Mouse (Mus musculus) ovary, postnatal 10 days (tissue): Measurements from ENCODE around the gene Robo2.
"Not testable (repeated sequence)": the region's sequence is repeated elsewhere in the genome, so short reads cannot be mapped to it uniquely, and the experiment has no call there.

ENCODE experiments used
- DNase-seq: peaks from one replicate; pipeline ENCODE4 v3.0.0; 2022; ENCODE audit warnings: low spot score

The Robo2 gene

DNA sequence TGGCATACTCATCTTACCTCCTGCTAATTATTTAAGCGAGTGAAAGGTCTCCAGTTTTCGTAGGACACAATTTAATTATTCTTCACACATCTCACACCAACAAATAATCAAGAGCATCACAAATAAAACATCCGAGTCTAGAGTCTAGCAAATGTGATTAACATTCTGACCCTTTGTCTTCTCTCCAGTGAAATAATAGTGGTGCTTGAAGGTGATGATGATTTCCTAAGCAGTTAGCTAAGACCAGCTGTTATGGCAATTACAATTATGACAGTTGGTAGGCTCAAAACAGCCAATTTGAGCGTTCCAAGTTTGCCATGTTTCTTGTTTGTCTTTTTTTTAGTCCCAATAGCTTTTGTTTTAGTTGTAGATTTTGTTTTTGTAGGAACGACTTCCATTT lies 210.9 kb downstream of the Robo2 start:
- no peak for DNase-seq

DNA sequence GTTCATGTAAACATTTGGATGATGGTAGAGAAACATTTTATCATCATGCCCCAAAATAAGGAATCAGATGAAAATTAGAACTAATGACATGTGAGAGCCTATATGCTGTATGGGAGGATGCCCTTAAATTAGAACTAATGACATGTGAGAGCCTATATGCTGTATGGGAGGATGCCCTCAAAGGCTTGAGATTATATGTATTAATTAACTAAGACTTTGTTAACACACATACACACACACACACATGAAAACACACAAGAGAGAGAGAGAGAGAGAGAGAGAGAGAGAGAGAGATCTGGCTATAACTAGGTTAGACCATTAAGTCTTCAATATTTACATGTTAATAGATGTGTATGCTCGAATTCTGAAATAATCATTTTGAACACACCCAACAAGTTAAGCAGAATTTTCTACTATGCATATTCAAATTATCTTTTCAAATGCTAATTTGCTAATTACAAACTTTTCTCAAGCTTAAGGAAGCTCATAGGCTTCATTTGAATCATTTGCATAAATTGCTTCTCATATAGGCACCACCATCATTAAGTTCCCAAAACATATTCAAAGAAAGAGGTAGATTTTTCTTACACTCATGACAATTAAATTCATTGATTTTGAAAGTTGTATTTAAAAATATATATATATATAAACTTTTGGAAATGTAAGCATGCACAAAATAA lies 211.5 kb downstream of the Robo2 start:
- no peak for DNase-seq

DNA sequence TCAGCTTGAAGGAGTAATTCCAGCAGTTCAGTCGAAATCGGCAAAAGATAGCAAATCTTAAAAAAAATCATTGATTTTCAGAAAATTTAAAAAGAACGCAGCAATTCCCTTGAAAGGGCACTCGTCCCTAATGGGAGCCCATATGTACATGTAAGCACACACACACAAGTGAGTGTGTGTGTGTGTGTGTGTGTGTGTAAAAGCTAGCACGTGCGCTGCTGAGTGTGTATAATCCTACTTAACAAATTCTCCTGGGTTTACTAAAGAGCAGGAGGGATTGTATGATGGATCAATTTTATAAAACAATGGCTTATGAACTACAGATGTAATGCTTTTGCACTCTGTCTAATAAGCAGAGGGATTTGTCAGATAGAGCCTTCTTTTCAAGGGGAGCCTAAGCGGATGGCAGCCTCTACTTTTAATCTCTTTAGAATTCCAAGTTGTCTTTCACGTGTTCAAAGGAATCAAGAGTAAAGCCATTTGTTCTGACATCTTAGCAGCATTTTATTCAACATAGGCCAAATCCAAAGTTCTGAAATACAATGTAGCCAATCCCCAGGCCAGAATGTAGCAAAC lies 218.6 kb downstream of the Robo2 start:
- no peak for DNase-seq

DNA sequence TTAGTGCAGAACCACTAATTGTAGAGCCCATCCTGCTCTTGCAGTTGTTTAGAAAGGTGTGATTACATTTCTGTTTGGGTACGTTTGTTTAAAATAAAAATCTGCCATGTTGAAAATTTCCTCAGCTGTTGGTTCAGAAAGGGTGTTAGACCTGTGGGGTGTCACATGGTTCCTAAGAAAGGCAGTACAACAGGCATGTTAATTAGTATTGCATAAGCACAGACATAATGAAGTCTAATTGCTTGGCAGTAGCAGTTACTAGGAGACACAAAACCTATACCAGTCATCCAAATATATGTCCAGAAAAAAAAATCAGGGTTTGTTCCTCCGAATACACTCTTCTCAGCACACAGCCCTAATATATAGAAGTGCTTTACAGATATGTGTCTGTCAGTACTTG lies 220.0 kb downstream of the Robo2 start:
- no peak for DNase-seq

DNA sequence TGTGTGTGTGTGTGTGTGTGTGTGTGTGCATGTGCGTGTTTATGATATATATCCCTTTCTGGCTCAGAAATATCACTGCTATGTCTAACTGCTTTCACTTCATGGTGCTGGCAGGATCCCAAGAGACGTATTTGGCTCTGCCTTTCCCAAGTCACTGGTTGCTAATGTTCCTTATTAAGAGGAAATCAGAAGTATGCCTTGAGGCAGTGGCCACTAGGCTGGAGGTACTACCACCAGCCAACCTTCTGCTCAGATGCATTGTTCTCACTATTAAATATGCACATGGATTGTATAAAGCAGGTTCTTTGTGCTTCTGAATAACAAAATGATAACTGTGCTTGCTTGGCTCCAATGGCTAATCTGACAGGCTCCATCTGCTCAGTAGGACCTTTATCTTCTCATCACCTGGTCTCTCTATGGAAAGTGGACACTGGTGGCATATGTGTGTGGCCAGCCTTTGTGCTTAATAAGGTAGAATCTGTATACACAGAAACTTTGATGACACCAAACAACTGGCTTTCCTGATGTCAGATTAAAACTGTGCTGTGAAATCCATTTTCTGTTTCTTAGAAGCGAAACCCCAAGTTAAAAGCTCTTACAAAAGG lies 229.0 kb downstream of the Robo2 start:
- no peak for DNase-seq

DNA sequence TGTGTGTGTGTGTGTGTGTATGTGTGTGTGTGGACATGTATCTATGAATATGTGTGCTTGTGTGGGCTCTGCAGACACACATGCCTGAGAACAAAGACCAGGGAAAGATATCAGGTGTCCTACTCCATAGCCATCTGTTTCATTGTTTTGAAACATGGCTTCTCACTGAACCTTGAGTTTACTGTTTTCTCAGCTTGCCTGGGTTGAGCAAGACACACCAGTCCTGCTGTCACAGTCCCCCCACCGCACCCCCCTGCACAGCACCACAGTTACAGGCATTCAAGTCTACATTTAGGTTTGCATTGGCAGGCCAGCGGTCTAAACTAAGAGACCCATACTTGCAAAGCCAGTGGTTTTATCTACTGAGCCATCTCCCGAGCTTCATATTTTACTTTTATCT lies 239.0 kb downstream of the Robo2 start:
- no peak for DNase-seq

DNA sequence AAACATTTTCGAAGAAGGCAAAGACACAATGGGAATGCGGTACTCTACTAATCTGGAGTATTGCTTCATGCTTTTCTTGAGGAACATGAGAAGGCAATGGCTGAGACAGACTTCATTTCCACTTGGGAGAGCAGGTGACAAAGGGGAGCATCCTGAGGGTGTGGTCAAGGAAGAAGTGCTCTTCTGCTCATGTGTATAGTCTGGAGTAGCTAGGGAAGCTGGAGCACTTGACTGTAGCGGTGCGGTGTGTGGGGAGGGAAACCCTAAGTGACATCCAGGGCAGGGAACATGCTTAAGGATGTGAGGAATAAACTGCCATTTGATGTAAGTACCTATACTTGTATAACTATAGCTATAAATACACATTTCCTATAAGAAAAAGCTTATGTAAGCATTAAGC lies 242.0 kb downstream of the Robo2 start:
- no peak for DNase-seq

DNA sequence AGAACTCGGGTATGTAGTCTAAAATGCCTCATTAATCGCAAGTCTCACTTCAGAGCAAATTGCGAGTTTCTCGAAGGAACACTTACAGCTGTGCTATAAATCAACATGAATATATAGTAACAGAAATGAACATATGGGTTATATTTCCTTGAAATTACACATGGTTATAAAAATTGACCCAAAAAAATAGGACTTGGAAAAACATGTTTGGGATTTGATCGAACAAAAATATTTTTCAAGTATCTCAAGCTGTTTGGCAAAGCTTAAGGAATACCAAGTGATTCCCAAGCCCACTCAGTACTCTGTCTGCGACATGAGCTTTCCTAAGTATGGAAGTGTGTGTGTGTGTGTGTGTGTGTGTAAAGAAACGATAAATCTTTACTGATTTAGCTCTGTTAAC lies 242.5 kb downstream of the Robo2 start:
- no peak for DNase-seq

DNA sequence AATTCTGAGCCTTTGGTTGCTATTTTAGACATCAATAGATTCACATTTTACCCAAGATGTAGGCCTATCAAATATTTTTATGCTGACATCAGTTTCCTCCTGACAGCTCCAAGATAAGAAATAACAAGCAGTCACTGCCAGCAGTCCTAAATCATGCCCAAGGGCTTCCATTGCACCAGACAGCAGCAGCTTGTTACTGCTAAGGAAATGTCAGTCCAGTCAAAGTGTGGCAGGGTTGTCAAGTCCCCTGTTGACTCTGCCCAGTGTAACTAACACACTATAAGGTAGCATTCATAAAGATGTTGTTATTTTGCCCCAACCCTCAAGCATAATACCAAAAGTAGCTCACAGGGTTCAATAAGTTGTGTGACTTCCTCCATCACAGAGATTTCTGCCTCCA lies 243.8 kb downstream of the Robo2 start:
- DNase-seq = no peak

DNA sequence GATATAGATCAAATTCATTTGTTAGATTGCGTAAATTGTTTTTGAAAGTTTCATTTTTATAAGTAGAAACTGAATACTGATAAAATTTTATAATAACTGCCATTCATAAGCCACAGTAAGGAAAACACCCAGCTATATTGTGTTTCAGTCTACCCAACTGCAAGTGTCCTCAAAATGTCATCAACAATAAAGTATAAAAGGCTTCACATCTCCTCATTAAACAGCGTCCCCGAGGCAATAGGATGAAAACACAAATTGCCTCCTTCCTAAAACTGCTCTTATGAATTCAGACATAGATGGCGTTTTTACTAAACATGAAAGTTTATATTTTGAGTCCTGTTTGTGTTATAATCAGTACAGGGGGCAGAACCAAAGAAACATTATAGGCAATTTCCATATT lies 249.6 kb downstream of the Robo2 start:
- DNase-seq = no peak

DNA sequence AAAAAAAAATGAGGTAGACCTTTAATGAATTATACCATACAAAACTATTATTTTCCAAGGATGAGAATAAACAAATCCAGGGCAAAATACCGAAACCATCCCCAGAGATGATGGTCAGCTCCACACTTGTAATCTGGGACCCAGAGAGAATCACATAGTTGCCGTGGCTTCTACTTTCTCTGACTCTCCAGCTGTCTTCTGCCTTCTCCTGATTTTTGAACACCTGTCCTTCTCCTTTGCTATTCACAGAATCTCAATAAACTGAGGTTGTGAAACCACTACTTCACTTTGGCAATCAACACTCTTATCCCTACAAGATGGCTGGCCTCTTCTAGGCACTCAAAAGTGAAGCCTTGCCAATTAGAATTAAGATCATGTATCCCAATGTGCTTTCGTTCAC lies 252.4 kb downstream of the Robo2 start:
- no peak for DNase-seq

DNA sequence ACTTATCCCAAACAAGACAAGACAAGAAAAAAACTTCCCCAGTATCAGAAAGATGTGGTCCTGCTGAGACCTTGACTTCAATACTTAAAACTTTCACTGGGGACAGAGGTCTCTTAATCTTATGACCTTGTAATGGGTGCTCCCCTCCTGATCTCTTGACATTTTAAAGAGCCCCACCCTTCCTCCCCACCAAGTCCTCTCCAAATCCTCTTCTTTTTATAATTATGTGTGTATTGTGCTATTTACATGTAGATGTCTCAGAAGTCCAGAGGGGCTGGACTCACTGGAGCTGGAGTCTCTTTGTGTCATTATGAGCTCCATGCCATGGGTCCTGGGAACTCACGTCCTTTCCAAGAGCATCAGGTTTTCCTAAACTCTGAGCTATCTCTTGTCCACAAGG lies 275.4 kb downstream of the Robo2 start:
- no peak for DNase-seq

DNA sequence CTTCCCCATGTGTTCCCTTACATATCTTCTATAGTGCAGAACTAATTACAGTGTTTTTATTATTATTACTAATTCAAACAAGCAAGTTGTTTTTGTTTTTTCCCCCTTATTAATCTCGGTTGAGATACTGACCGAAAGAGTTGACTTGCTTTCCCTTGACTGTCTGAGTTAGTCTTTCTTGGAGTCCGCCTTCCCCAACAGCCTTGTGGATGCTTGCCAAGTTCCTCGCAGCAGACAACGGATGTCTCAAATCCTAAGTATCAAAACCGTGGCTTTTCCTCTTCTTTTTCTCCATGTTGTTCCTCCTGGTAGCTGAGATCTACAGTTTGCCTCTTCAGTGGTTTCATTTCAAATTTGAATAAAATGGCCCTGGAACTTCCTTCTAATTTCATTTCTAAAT lies 278.8 kb downstream of the Robo2 start:
- no peak for DNase-seq

DNA sequence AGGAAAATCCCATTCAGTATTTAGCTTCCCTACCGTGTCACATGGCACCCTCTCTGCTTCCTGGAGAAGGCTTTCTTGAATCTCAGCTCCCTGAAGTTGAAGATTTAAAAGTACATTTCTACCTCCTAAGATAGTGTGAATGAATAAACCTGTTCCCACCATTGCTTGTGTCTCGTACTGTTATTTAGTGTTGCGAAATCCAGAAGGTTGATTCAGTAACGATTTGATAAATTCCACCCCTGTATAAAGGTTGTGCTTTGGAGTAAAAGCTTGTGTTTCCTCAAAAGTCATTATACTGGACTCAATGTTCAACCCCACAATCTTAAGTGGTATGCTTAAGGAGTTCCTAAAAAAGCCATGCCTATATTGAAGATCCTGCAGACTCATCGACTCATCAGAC lies 280.3 kb downstream of the Robo2 start:
- no peak for DNase-seq

DNA sequence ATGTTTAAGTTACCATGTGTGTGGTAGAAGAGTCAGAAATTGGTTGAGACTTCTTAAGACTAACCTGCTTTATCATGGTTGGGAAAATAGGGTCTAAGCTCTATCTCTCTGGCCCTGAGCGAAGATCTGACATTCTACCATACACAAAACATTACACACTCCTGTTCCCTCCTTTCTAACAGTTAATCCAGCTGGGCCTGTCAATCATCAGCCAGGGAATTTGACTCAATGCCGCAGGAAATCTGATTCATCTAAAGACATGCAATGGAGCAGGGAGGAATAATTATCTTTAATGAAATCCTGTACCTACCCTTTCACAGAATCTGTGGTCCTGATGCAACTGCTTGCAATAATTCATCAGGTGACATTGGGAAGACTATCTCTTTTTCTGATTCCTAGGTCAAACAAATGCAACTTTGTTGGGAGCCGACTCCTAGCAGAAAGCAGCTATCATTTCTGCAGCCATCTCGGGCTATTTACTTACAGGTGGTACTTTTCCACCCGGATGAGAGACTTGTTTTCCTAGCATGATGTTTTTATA lies 283.1 kb downstream of the Robo2 start:
- DNase-seq = no peak

DNA sequence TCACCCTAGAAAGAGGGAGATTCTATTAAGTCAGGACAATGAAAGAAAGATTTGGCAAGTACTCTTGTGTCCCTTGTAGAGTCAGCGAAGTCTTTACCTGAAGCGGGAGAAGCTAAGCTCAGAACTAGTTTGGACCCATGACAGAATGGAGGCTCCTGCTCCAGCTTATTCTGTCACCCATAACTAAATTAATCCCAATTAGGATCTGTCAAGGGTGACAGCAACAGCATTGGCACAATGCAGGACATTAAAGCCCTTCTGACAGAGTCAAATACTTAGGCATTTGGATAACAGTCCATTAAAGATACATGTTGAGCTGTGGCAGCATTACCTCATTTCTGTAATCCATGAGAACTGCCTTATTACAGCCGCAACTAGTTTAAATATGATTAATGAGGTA lies 298.5 kb downstream of the Robo2 start:
- no peak for DNase-seq

DNA sequence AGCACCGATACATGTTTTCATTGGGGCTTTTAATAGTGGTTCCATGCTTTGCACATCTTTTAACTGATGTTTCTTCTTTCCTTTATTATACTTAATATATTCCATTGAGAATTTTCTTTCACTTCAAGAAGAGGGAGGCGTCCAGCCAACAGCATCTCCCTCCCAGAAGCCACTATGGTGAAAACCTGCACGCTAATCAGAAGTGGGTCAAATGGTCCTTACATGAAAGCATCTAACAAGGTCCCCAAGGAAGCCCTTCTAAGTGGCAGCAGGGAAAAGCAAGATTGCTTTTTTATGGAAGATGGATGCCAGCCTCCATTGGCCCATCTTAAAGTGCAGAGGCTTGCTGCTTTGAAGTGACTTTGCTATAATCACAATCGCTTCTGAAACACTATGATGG lies 300.5 kb downstream of the Robo2 start:
- DNase-seq = no peak

DNA sequence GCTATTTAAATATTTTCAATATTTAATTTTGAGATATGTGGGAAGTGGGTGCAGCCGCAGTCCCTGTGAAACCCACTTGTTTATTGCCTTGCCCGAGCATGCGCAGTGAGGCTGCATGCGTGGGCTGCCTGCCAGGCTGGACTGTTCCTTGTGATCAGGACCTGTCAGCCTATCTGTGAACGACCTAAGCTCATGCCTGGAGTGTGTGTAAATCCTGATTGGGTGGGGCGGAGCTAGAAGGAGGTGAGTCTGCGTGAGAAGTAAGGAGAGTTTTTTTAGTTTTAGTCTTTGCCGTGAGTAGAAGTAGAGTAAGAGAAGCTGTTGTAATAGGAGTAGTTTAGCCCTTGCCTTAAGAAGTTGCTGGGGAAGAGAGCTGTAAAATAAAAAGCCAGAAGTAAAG lies 307.2 kb downstream of the Robo2 start:
- not testable (repeated sequence) for DNase-seq

DNA sequence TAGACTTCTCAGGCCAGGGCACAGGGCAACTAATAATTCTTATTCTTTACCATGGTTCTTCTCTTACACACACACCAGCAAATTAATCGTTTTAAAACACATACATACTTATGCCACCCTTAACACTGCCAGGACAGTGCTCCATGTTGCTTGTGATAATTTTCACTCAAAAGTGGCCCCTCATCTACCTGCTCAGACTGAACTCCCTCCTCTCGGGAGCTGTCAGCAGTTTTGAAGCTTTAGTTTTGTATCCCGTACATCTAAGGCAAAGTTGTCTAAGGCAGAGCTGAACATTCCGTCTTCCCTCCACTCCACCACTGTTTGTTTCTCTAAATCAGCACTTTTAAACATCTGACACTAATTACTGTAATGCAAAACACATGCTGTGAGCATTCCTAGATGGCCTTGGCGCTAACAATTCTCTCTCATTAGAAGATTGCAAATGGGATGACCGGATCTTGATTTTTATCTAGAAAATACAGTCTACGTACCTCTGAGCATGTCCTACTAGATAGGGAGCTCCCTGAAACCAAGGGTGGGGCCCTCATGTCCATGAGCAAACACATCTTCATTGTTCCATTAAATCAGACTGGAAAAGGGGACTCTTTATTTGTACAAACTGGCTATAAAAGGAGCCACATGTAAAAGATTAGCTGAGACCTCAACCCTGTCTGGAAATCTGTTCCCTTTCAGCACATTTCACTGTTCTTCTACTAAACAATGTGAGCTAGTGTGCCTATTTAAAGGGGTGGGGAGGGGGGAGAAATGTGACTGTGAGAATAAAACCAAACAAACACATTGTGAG lies 318.4 kb downstream of the Robo2 start:
- DNase-seq = no peak

DNA sequence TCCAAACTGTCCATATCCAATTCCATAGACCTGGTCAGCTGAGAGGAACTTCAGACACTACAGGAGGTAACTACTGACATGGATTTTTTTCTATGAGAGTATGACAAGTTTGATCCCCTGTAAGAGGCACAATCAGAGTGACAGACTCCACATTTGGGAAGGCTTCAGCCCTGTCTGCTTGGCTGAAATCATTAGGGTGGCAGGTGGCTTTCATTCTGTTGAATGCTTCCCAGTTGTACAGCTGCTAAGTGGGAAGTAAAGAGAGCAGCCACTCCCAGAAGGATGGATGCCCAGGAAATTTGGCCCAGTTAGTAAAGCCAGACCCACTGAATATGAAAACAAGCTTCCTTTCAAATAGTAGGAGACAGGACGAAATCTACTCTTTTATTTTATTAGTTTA lies 321.7 kb downstream of the Robo2 start:
- DNase-seq = no peak

DNA sequence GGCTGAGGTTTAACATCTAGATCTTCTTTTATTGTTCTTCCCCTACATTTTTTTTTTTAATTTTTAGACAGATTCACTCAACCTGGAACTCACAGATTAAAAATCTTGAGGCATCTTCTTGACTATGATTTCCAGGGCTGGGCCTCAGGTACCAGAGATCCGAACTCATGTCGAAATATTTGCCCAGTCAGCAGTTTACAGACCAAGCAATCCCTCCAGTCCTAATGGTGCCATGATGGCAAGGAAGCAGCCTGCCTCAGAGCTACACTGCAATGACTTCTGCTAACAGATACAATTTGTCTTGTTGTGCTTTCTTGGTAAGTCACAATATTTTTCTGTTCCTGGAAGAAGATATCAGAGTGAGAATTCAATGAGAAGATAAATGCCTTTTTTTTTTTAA lies 327.4 kb downstream of the Robo2 start:
- DNase-seq = no peak

DNA sequence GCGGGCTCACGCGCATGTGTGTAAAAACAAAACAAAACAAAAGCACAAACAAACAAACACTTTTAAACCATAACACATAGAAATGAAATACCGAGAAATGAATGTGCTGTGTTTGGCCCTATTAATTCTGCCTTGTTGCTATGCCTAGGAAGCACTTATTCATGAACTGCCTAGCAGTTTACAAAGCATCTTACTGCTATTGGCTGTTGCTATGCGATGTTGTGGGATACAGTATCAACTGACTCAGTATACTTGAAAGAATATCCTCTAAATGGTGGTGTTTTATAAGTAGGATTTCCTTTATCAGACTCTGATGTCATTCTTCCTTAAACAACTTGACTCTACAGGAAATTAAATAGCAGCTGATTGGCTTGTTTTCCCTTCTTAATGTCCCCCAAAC lies 339.0 kb downstream of the Robo2 start:
- no peak for DNase-seq

DNA sequence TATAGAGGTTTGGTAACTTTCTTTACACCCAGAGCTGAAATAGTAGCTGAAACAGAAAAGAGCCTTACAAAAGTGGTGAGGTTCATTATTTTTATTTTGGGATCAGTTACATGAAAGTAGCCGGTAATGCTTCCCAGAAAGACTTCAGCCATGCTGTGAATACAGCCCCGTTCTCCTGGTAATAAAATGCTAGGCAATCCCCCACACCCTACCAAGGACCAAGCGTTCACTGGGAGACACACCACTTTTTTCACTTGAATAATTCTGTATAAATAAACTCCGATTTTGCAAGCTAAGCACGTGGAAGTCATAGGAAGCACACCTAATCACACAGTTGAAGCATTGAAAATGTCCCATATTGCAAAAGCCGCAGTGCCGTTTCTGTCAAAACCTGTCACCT lies 341.0 kb downstream of the Robo2 start:
- no peak for DNase-seq
